Mouse (Mus musculus) lung, embryonic 16.5 days (tissue): ENCODE results near the gene Gm5129. TPM values are rescaled to one million over a fixed set of nuclear protein-coding genes. Genes with fewer than 3 reads are reported as not detected.

Experiments used
- ATAC-seq: fragments of 200-750 bp; cut with Nextera tagmentation; 2 replicates; pipeline ENCODE4 v1.8.0; 2017; ENCODE audit warnings: low read depth, mild to moderate bottlenecking, moderate library complexity
- H3K27ac ChIP-seq: fragments of 300-500 bp; sonication (generic); 2 replicates; pipeline ENCODE4 v1.5.1; 2014; ENCODE audit warnings: mild to moderate bottlenecking, control low read depth, low read length
- H3K27me3 ChIP-seq: fragments of 300-500 bp; sonication (generic); 2 replicates; pipeline ENCODE4 v1.6.1; 2014; ENCODE audit warnings: low read depth, low read length, mixed read lengths; ENCODE audit not compliant: control insufficient read depth, insufficient read depth
- H3K36me3 ChIP-seq: fragments of 300-500 bp; sonication (generic); 2 replicates; pipeline ENCODE4 v1.6.1; 2014; ENCODE audit warnings: low read length; ENCODE audit not compliant: control insufficient read depth, insufficient read depth
- H3K4me1 ChIP-seq: fragments of 300-500 bp; sonication (generic); replicated peaks from 2 replicates; pipeline ENCODE4 v1.6.1; 2014; ENCODE audit warnings: low read length, mixed read lengths; ENCODE audit not compliant: control insufficient read depth, insufficient read depth
- H3K4me2 ChIP-seq: fragments of 300-500 bp; sonication (generic); 2 replicates; pipeline ENCODE4 v1.6.1; 2014; ENCODE audit warnings: low read depth, low read length, control low read depth
- H3K4me3 ChIP-seq: fragments of 300-500 bp; sonication (generic); 2 replicates; pipeline ENCODE4 v1.5.1; 2014; ENCODE audit warnings: mild to moderate bottlenecking, low read length, control low read depth
- H3K9ac ChIP-seq: fragments of 300-500 bp; sonication (generic); 2 replicates; pipeline ENCODE4 v1.6.1; 2014; ENCODE audit warnings: low read length, control low read depth
- H3K9me3 ChIP-seq: fragments of 300-500 bp; sonication (generic); 2 replicates; pipeline ENCODE4 v1.6.1; 2016; ENCODE audit warnings: low read length; ENCODE audit not compliant: control insufficient read depth
- WGBS: fragments of 180-500 bp; shearing (Covaris S2); extraction: QIAGEN DNeasy Blood & Tissue Kit; methylation state at CpG from one replicate; pipeline ENCODE4 v1.1.7; 2014; 5-methylcytosine and 5-hydroxymethylcytosine counted together
- polyA plus RNA-seq: library from polyadenylated mRNA; unstranded; fragments of >200 nt; fragmentation: Nextera tagmentation; extraction: Ambion mirVana; gene quantifications from 2 replicates; pipeline ENCODE4 v1.2.1, GENCODE M21; 2015

The Gm5129 gene
- polyA plus RNA-seq, 1 experiment from 2014 or later: not detected

GRCm38 (mm10) chr5:29699520-29700202 is 36.1 kb downstream of the Gm5129 start:
- Histone ChIP-seq H3K27ac (no peak overlapping the region), H3K36me3 (no peaks in the 10 kb centered on the region), H3K9ac (no peak overlapping the region), H3K4me1 (no peaks in the 10 kb centered on the region), H3K4me3 (no peak overlapping the region), H3K4me2 (no peak overlapping the region), H3K27me3 (no peaks in the 10 kb centered on the region), H3K9me3 (peaks cover 3% of the 10 kb centered on the region; the same call in 1 of the 2 replicates)
- WGBS: 77% methylated on average over 2 of the region's 2 CpGs
- ATAC-seq: no peak

GRCm38 (mm10) chr5:29698493-29698892 is 37.2 kb downstream of the Gm5129 start:
- Histone ChIP-seq H3K27me3 (no peaks in the 10 kb centered on the region), H3K36me3 (no peaks in the 10 kb centered on the region), H3K9ac (no peak overlapping the region), H3K9me3 (peaks cover 3% of the 10 kb centered on the region; the same call in 1 of the 2 replicates), H3K4me3 (no peak overlapping the region), H3K4me1 (no peaks in the 10 kb centered on the region), H3K27ac (no peak overlapping the region), H3K4me2 (no peak overlapping the region)
- ATAC-seq: peak; percentile 52; the same call in 1 of the 2 replicates
- 73% methylated on average over 4 of the region's 4 CpGs for WGBS

- H3K4me3 ChIP-seq: no peak overlapping the region
- WGBS: 54% methylated on average over 7 of the region's 7 CpGs
- no peak overlapping the region for H3K4me2 ChIP-seq
- no peak for ATAC-seq
- H3K36me3 ChIP-seq: no peaks in the 10 kb centered on the region
- H3K27ac ChIP-seq: no peak overlapping the region
- no peaks in the 10 kb centered on the region for H3K4me1 ChIP-seq
- H3K27me3 ChIP-seq: no peaks in the 10 kb centered on the region
- H3K9ac ChIP-seq: no peak overlapping the region
- no peaks in the 10 kb centered on the region for H3K9me3 ChIP-seq
Measured at GRCm38 (mm10) chr5:29688352-29688751, 47.4 kb downstream of the Gm5129 start.

- Histone ChIP-seq H3K36me3 (no peaks in the 10 kb centered on the region), H3K27me3 (no peaks in the 10 kb centered on the region), H3K9ac (no peak overlapping the region), H3K4me1 (no peaks in the 10 kb centered on the region), H3K27ac (no peak overlapping the region), H3K9me3 (no peaks in the 10 kb centered on the region), H3K4me2 (no peak overlapping the region), H3K4me3 (no peak overlapping the region)
- peak; percentile 54; the same call in 1 of the 2 replicates for ATAC-seq
- WGBS: 58% methylated on average over 3 of the region's 3 CpGs
Measured at GRCm38 (mm10) chr5:29687671-29688070, 48.1 kb downstream of the Gm5129 start.

Other genes starting within 250 kb of the Gm5129 start
- 10.6 and 11.1 TPM in 2 replicates for gene Ube3c, start 166.7 kb downstream of the Gm5129 start, polyA plus RNA-seq
- gene Dnajb6, start 248 bp downstream of the Gm5129 start, polyA plus RNA-seq: 124 and 142 TPM in 2 replicates